Mouse (Mus musculus): Measurements from ENCODE around the gene Isca2. TPM values are rescaled to one million over a fixed set of nuclear protein-coding genes. Genes with fewer than 3 reads are reported as not detected.

The Isca2 gene
- 10 to 100 TPM; 53.6 to 69.2 (median 65.4) TPM for total RNA-seq (2022)

GRCm38 (mm10) chr12:84772726-84773441, at the start of gene Isca2, which contains the start of gene Npc2:
Gene Isca2, plus strand, starts transcription at chr12:84773251.
Gene Npc2, minus strand, starts transcription at chr12:84773152.
- peak; percentile 99 for DNase-seq

- DNase-seq, result no peak
Measured at GRCm38 (mm10) chr12:84726391-84726790, 46.7 kb upstream of the Isca2 start.

GRCm38 (mm10) chr12:84726986-84727385, 46.1 kb upstream of the Isca2 start:
- no peak for DNase-seq

GRCm38 (mm10) chr12:84727434-84727833, 45.6 kb upstream of the Isca2 start:
- DNase-seq, result no peak

- no peak for DNase-seq
Measured at GRCm38 (mm10) chr12:84728421-84728820, 44.6 kb upstream of the Isca2 start.

- no peak for DNase-seq
Measured at GRCm38 (mm10) chr12:84733366-84733765, 39.7 kb upstream of the Isca2 start.

GRCm38 (mm10) chr12:84743496-84743895, 29.6 kb upstream of the Isca2 start:
- no peak for DNase-seq

- DNase-seq, result no peak
Measured at GRCm38 (mm10) chr12:84745700-84746099, 27.4 kb upstream of the Isca2 start.

- DNase-seq, result no peak
Measured at GRCm38 (mm10) chr12:84748134-84748533, 24.9 kb upstream of the Isca2 start.

GRCm38 (mm10) chr12:84750661-84751060, 22.4 kb upstream of the Isca2 start:
- peak; percentile 29 for DNase-seq

GRCm38 (mm10) chr12:84752131-84752977, 20.7 kb upstream of the Isca2 start:
- no peak for DNase-seq

- DNase-seq, result no peak
Measured at GRCm38 (mm10) chr12:84755008-84755695, 17.9 kb upstream of the Isca2 start.

- DNase-seq, result no peak
Measured at GRCm38 (mm10) chr12:84756016-84756415, 17.0 kb upstream of the Isca2 start.

- no peak for DNase-seq
Measured at GRCm38 (mm10) chr12:84759063-84759462, 14.0 kb upstream of the Isca2 start.

GRCm38 (mm10) chr12:84762532-84762931, 10.5 kb upstream of the Isca2 start:
- DNase-seq, result no peak

- no peak for DNase-seq
Measured at GRCm38 (mm10) chr12:84763577-84764218, 9.4 kb upstream of the Isca2 start.

- no peak for DNase-seq
Measured at GRCm38 (mm10) chr12:84764756-84765155, 8.3 kb upstream of the Isca2 start.

GRCm38 (mm10) chr12:84765506-84765905, 7.5 kb upstream of the Isca2 start:
- no peak for DNase-seq

GRCm38 (mm10) chr12:84766113-84766735, 6.8 kb upstream of the Isca2 start:
- DNase-seq, result no peak

- no peak for DNase-seq
Measured at GRCm38 (mm10) chr12:84767510-84767909, 5.5 kb upstream of the Isca2 start.

- no peak for DNase-seq
Measured at GRCm38 (mm10) chr12:84769624-84770023, 3.4 kb upstream of the Isca2 start.

- no peak for DNase-seq
Measured at GRCm38 (mm10) chr12:84771981-84772520, 1.0 kb upstream of the Isca2 start.
